Mouse (Mus musculus) c-Kit-positive CD71-negative TER-119-negative erythroid progenitor cells, embryonic 14.5 days (primary cell): ENCODE measurements around the gene Gm8050.
"Not testable (repeated sequence)": the region's sequence is repeated elsewhere in the genome, so short reads cannot be mapped to it uniquely, and the experiment has no call there.

Experiments used
- DNase-seq: peaks from one replicate; pipeline ENCODE4 v3.0.0-alpha.2; 2013; ENCODE audit warnings: low read depth

The Gm8050 gene

GRCm38 (mm10) chr14:6720151-6720550 lies at the start of gene Gm8050:
Gm8050 (minus strand) TSS chr14:6720251.
- not testable (repeated sequence) for DNase-seq

GRCm38 (mm10) chr14:6757231-6757536 lies 37.1 kb upstream of the Gm8050 start:
- not testable (repeated sequence) for DNase-seq

GRCm38 (mm10) chr14:6756384-6757230 lies 36.6 kb upstream of the Gm8050 start:
- not testable (repeated sequence) for DNase-seq

DNA sequence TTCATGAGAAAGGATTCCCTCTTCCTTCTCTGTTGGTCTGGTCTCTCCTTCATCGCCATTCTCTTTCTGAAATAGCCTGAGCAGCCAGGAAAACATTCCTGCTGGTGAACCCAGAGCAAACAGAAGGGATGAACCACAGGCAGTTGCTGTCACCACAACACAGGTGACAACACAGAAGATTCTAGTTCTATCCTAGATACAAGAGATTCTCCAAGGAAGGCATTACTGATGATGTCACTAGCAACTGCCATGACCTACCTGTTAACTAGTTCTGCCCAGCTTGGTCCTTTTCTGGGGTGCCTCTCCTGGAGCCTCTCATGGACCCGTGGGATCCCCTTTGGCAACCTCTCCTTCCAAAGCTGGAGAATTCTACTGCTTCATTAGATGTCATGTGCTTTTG lies 22.2 kb upstream of the Gm8050 start, which contains the start of gene Gm3636:
Gene Gm3636 (minus strand): TSS at position 101 of the 400 bp plus-strand sequence.
- DNase-seq, result not testable (repeated sequence)

DNA sequence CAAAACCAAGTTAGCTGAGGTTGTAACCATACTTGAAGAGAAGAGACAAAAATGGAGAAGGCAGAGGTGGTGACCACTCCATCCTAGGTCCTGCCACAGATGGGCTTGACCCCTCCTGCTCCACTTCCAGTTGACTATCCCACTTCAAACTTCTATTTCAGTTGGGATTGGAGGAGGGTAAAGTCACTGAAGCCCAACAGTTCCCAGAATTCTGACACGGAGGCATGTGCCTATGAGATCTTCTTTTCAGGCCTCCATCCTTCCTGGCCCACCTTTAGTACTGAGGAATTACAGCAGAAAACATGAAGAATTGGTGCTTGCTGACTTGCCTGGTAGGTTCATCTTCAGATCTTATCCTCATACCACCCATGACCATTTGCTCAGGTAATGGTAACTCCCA lies 36.0 kb downstream of the Gm8050 start, which contains the start of gene Gm10251:
Gene Gm10251 (minus strand): TSS at position 101 of the 400 bp plus-strand sequence.
- not testable (repeated sequence) for DNase-seq
